Mouse (Mus musculus) midbrain, postnatal 0 days (tissue): ENCODE measurements around the gene Asap2. TPM values are rescaled to one million over a fixed set of nuclear protein-coding genes. Genes with fewer than 3 reads are reported as not detected.

Source experiments
- ATAC-seq: fragments of 200-750 bp; cut with Nextera tagmentation; 2 replicates; pipeline ENCODE4 v1.8.0; 2017; ENCODE audit warnings: moderate number of reproducible peaks, mild to moderate bottlenecking, moderate TSS enrichment, moderate library complexity; ENCODE audit not compliant: low FRiP score
- DNase-seq: peaks from one replicate; pipeline ENCODE4 v3.0.0-alpha.2; 2015; ENCODE audit warnings: low spot score
- H3K27ac ChIP-seq: fragments of 300-500 bp; sonication (generic); 2 replicates; pipeline ENCODE4 v1.5.1; 2014; ENCODE audit warnings: low read depth, mild to moderate bottlenecking, low read length, mixed read lengths
- H3K27me3 ChIP-seq: fragments of 300-500 bp; sonication (generic); 2 replicates; pipeline ENCODE4 v1.6.1; 2014; ENCODE audit warnings: low read length, control low read depth, mixed read lengths; ENCODE audit not compliant: insufficient read depth
- H3K36me3 ChIP-seq: fragments of 300-500 bp; sonication (generic); 2 replicates; pipeline ENCODE4 v1.6.1; 2014; ENCODE audit warnings: low read length, control low read depth, mixed read lengths; ENCODE audit not compliant: insufficient read depth
- H3K4me1 ChIP-seq: fragments of 300-500 bp; sonication (generic); 2 replicates; pipeline ENCODE4 v1.6.1; 2014; ENCODE audit warnings: mild to moderate bottlenecking, control low read depth, antibody characterized with exemption, low read length, mixed read lengths; ENCODE audit not compliant: insufficient read depth
- H3K4me2 ChIP-seq: fragments of 300-500 bp; sonication (generic); 2 replicates; pipeline ENCODE4 v1.6.1; 2014; ENCODE audit warnings: low read depth, mild to moderate bottlenecking, low read length, mixed read lengths; ENCODE audit not compliant: poor library complexity, severe bottlenecking
- H3K4me3 ChIP-seq: fragments of 300-500 bp; sonication (generic); 2 replicates; pipeline ENCODE4 v1.5.1; 2014; ENCODE audit warnings: low read depth, mild to moderate bottlenecking, low read length, moderate library complexity
- H3K9ac ChIP-seq: fragments of 300-500 bp; sonication (generic); replicated peaks from 2 replicates; pipeline ENCODE4 v1.6.1; 2014; ENCODE audit warnings: mild to moderate bottlenecking, low read length, moderate library complexity, mixed read lengths; ENCODE audit not compliant: poor library complexity, severe bottlenecking
- H3K9me3 ChIP-seq: fragments of 300-500 bp; sonication (generic); 2 replicates; pipeline ENCODE4 v1.6.1; 2016; ENCODE audit warnings: low read length, control low read depth
- CTCF ChIP-seq: IDR thresholded peaks from 2 replicates; pipeline ENCODE4 v1.5.1; 2016; ENCODE audit warnings: antibody characterized with exemption, mild to moderate bottlenecking
- WGBS: fragments of 180-500 bp; shearing (Covaris S2); extraction: QIAGEN DNeasy Blood & Tissue Kit; methylation state at CpG from one replicate; pipeline ENCODE4 v1.1.7; 2014; 5-methylcytosine and 5-hydroxymethylcytosine counted together
- polyA plus RNA-seq: library from polyadenylated mRNA; unstranded; fragments of >200 nt; fragmentation: Nextera tagmentation; extraction: Ambion mirVana; gene quantifications from 2 replicates; pipeline ENCODE4 v1.2.1, GENCODE M21; 2015
- total RNA-seq: library from RNA; depleted of rRNA; stranded (reverse); fragments of >200 nt; gene quantifications from 2 replicates; pipeline ENCODE4 v1.2.3, GENCODE M21; 2014

The Asap2 gene
- total and polyA plus RNA-seq, 2 experiments from 2014 or later: 14.7 to 21.3 TPM

DNA sequence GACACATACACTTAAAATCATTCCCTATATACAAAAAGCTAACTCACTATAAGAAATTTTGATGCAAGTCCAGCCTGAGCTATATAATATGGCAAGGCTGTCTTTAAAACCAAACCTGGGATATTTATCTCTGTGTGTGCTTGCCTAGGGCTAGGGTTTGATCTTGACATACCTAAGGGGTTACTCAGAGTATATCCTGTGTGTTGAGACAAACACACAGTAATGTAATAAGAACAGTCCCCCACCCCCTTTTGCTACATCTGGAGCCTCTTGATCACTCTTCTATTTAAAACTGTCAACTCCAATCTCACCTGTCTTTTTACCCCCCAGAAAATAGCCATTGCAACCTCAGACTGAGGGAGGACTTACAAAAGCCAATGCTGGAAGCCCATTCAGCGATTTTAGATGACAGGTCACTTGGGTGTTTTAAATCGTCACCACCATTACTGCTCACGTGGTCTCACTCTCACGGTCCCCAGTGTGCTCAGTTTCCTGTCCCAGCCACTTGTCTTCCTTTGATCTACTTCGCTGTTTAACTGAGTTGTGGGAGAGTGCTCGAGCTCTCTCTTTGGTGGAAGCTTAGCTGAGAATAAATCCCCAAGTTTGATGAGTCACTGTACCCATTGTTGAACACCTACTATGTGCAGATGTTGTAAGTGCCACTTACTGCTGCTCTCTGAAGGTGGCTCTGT lies 176.8 kb downstream of the Asap2 start:
- no peaks in the 10 kb centered on the region for H3K9me3 ChIP-seq
- no peak overlapping the region for H3K9ac ChIP-seq
- H3K4me1 ChIP-seq: no peaks in the 10 kb centered on the region
- no peak overlapping the region for H3K27ac ChIP-seq
- WGBS: 54% methylated on average over 6 of the region's 6 CpGs
- no peaks in the 10 kb centered on the region for H3K27me3 ChIP-seq
- no peak for ATAC-seq
- no peak overlapping the region for H3K4me2 ChIP-seq
- DNase-seq: no peak
- peaks cover 14% of the 10 kb centered on the region for H3K36me3 ChIP-seq
- TF ChIP-seq CTCF: no peak
- H3K4me3 ChIP-seq: no peak overlapping the region

DNA sequence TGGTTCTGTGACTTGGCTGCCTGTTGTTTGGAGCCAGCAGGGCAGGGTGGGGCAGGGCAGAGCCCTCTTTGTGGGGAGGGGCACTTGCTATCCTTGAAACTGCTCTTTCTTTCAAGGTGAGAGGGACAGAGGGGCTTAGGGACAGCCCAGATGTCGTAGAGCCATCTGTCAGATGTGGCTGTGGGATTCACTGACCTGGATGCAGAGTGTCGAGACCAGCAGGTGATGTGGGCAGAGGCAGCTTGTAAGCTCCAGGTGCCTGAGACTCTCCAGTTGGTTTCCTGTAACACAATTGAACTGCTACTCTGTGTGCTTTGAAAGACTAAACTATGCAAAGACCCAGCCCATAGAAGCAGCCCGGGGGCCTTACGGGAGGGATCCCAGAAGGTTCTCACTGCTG lies 177.5 kb downstream of the Asap2 start:
- H3K4me3 ChIP-seq: no peak overlapping the region
- DNase-seq: no peak
- 85% methylated on average over 4 of the region's 4 CpGs for WGBS

DNA sequence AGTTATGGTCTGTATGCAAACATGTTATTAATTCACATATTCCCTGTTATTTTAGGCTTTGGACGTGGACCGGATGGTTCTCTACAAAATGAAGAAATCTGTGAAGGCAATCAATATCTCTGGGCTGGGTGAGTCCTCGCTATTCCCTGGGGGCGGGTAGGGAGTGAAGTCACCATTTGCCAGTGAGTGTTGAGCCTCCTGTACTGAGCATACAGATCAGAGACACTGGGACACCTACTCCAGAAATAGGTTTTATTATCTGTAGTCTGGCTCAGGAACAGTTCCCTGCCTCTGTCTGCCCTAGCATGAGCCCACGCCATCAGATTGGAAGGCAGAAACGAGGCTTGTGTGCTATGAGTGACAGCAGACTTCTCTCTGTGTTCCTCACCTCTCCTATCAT lies 177.9 kb downstream of the Asap2 start:
- ATAC-seq: no peak
- Histone ChIP-seq H3K27me3 (no peaks in the 10 kb centered on the region), H3K36me3 (peaks cover 14% of the 10 kb centered on the region), H3K4me3 (no peak overlapping the region), H3K4me2 (no peak overlapping the region), H3K9ac (no peak overlapping the region), H3K4me1 (no peaks in the 10 kb centered on the region), H3K27ac (no peak overlapping the region), H3K9me3 (no peaks in the 10 kb centered on the region)
- WGBS: 90% methylated on average over 6 of the region's 6 CpGs
- TF ChIP-seq CTCF: no peak
- no peak for DNase-seq

More for the DNA sequence above, 177.5 kb downstream of the Asap2 start:
- ATAC-seq: no peak
- no peak overlapping the region for H3K27ac ChIP-seq
- H3K9me3 ChIP-seq: no peaks in the 10 kb centered on the region
- no peak overlapping the region for H3K4me2 ChIP-seq
- no peaks in the 10 kb centered on the region for H3K27me3 ChIP-seq
- H3K4me1 ChIP-seq: no peaks in the 10 kb centered on the region
- H3K9ac ChIP-seq: no peak overlapping the region; the same call in 1 of the 2 replicates
- H3K36me3 ChIP-seq: peaks cover 14% of the 10 kb centered on the region
- no peak for TF ChIP-seq CTCF

DNA sequence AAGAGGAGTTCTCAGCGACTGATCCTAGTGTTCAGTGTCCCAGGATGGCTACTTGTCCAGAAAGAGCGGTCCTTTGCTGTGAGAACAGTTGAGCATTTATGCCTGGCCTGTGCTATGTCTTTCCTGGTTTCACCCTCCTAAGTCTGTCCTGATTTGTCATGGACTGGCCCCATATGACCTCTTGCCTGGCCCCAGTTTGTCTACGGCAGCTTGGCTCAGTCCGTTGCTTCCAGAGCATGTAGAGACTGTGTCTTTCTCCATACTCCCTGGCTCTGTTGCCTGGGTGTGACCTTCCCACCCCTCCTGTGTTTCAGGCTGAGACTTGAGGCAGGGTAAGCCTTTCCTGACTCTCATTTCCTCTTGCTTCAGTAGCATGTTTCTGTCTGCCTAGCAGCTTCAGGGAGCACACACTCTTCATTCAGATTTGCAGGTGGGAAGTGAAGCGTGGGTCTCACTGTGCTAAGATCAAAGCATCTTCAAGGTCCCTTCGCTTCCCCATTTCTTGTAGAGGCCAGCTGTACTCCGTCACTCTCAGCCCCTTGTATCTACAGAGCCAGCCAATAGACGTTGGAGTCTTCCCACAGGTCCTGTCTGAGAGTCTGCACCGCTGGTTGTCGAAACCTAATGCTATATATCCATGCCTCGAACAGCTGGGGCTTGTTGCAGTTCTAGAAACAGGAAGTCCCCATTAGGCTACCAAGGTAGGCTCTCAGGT lies 181.7 kb downstream of the Asap2 start:
- Histone ChIP-seq H3K27me3 (no peaks in the 10 kb centered on the region), H3K9me3 (no peaks in the 10 kb centered on the region), H3K27ac (no peak overlapping the region), H3K36me3 (peaks cover 14% of the 10 kb centered on the region), H3K4me1 (no peaks in the 10 kb centered on the region), H3K4me2 (no peak overlapping the region), H3K9ac (no peak overlapping the region), H3K4me3 (no peak overlapping the region)
- DNase-seq (no peak), ATAC-seq (no peak)
- TF ChIP-seq CTCF: no peak
- 92% methylated on average over 11 of the region's 11 CpGs for WGBS

DNA sequence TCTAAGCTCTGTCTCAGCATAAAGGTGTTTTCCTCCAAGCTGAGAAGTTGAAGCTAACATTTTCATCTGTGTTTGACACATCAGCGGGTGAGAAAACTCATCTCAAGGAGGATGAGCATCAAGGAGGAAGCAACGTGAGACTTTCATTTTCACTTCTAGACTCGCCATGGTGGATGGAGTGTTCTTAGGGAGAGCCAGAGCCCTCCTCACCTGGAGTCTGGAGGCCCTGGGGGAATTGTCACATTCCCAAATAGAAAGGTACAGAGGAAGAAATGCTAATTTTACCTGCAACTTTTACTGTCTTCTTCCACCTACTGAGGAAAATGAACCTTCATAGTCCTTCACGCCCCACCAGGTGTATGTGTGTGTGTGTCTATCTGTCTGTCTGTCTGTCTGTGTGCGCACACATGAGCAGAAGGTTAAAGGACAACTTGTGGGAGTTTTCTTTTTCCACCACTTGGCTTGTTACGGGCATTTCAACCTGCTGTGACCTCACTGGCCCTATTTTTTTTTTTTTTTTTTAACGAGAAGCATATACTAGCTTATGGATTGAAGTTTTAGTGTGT lies 183.7 kb downstream of the Asap2 start:
- DNase-seq (no peak), ATAC-seq (no peak)
- no peaks in the 10 kb centered on the region for H3K4me1 ChIP-seq
- H3K9me3 ChIP-seq: no peaks in the 10 kb centered on the region
- whole genome bisulfite sequencing: 88% methylated on average over 7 of the region's 7 CpGs
- TF ChIP-seq CTCF: no peak
- no peak overlapping the region for H3K27ac ChIP-seq
- no peak overlapping the region for H3K4me2 ChIP-seq
- peaks cover 11% of the 10 kb centered on the region for H3K36me3 ChIP-seq
- H3K9ac ChIP-seq: no peak overlapping the region
- H3K27me3 ChIP-seq: no peaks in the 10 kb centered on the region
- H3K4me3 ChIP-seq: no peak overlapping the region

DNA sequence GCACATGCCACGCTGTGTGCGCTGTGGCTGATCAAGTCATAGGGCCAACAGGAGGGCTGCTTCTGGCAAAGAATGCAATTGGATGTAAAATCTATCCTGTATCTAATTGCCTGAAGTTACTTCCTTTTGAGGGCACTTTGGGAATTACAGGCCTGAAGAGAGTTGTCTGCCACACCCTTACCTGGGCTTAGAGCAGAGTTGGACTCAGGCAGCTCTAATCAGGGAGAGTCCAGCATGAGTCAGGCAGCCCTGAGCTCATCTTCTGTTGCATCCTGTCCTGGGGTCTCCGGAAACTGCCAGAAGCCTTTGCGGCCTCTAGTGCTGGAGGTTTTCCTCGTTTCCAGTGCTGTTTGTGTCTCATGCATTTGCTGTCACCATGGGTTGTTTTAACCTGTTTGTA lies 186.1 kb downstream of the Asap2 start:
- H3K9ac ChIP-seq: no peak overlapping the region
- no peaks in the 10 kb centered on the region for H3K36me3 ChIP-seq
- no peaks in the 10 kb centered on the region for H3K4me1 ChIP-seq
- H3K27me3 ChIP-seq: no peaks in the 10 kb centered on the region
- TF ChIP-seq CTCF: no peak
- DNase-seq (no peak), ATAC-seq (no peak)
- WGBS: 93% methylated on average over 5 of the region's 5 CpGs
- no peak overlapping the region for H3K4me3 ChIP-seq
- no peak overlapping the region for H3K27ac ChIP-seq
- H3K4me2 ChIP-seq: no peak overlapping the region
- H3K9me3 ChIP-seq: no peaks in the 10 kb centered on the region
